Mouse (Mus musculus) spleen, adult 10 weeks (tissue): ENCODE data around the gene Hpgd. TPM values are rescaled to one million over a fixed set of nuclear protein-coding genes. Genes with fewer than 3 reads are reported as not detected.

Experiments used
- polyA plus RNA-seq: library from polyadenylated mRNA; stranded (reverse); fragments of 350-450 nt; fragmentation: Illumina TruSeq; extraction: RNeasy Lipid Tissue Mini Kit (QIAGEN cat#74804); gene quantifications from one replicate; pipeline ENCODE4 v1.2.3, GENCODE M21; 2015; ENCODE audit warnings: low replicate concordance; ENCODE audit not compliant: insufficient read depth

Gene Hpgd
- 161 TPM for polyA plus RNA-seq

GRCm38 (mm10) chr8:56294373-56294877 lies at the start of gene Hpgd:
TSS of gene Hpgd (plus strand) at chr8:56294585.

